ENCODE assay signal across 9 mouse cellular contexts in genomic region chr9:41446431-41447203, GRCm38 (mm10).
A peak's percentile ranks its signal among the peaks of the same experiment; 100 is the strongest.
DNase-seq lines count a peak whose midpoint lies in the region; ATAC-seq lines count a peak whose summit lies in the region.
"Had no signal": no experiment of that assay in that cellular context is flagged by ENCODE, and none has a peak within 500 bp of the region (broad histone marks: within the 10 kb centered on the region; RNA-seq: fewer than 3 reads in every experiment).

No protein-coding gene starts in this region.

- intact Hi-C loops in left cerebral cortex, postnatal 25 days (cut with DNase I), result loop anchor here (2.0 kb wide), 1 partner anchor 70 kb away; no protein-coding TSS in a partner anchor

- 70% methylated on average over 9 of the region's 9 CpGs for WGBS in hindbrain, embryonic 10.5 days

- no peak overlapping the region for H3K4me3 ChIP-seq in hindbrain, embryonic 10.5 days
- H3K4me3 ChIP-seq: erythroblast, embryonic 14.5 days had no signal

- peaks cover 35% of the 10 kb centered on the region for H3K4me1 ChIP-seq in hindbrain, embryonic 10.5 days (replicated peaks)

- H3K27me3 ChIP-seq in hindbrain, embryonic 10.5 days (ENCODE audit: insufficient read depth, poor library complexity, severe bottlenecking), result no peaks in the 10 kb centered on the region

- H3K27ac ChIP-seq in hindbrain, embryonic 10.5 days, result peak overlapping the region; percentile 88

- H3K36me3 ChIP-seq in hindbrain, embryonic 10.5 days, result peaks cover 47% of the 10 kb centered on the region

- no peaks in the 10 kb centered on the region for H3K9me3 ChIP-seq in hindbrain, embryonic 10.5 days

- ATAC-seq in cerebellum, adult (ENCODE audit: insufficient number of reproducible peaks, low FRiP score, low TSS enrichment), result no peak
- ATAC-seq in granulocyte monocyte progenitor cell, adult 5-6 weeks (replicated peaks; ENCODE audit: poor library complexity, severe bottlenecking), result no peak

- peak; percentile 23 to 39 for DNase-seq in cerebellum, postnatal 4 days (ENCODE audit: low spot score in 2 of 2)
- peak; percentile 90 for DNase-seq in brain, embryonic 18.5 days (ENCODE audit: low read depth, low spot score)
- DNase-seq in hindbrain, embryonic 10.5 days (ENCODE audit: low spot score), result no peak
- DNase-seq in left cerebral cortex, postnatal 25 days (ENCODE audit: low spot score in 2 of 2), result peak; percentile 64 to 83
- peak; percentile 89 to 96 for DNase-seq in right cerebral cortex, postnatal 10 days (ENCODE audit: low spot score in 2 of 2)
- DNase-seq in adrenal gland, postnatal 4 days (ENCODE audit: low spot score in 2 of 2), result no peak

Comparison
In these comparisons a context has a peak if more than half of its experiments do, and no peak if none do; other contexts are left out.
1. DNase-seq: peak in cerebellum, postnatal 4 days (2 of 2), brain, embryonic 18.5 days (single experiment), left cerebral cortex, postnatal 25 days (2 of 2) and right cerebral cortex, postnatal 10 days (2 of 2); none in hindbrain, embryonic 10.5 days (single experiment) and adrenal gland, postnatal 4 days (0 of 2).